Mouse (Mus musculus): ENCODE results near the gene Gm20816. TPM values are rescaled to one million over a fixed set of nuclear protein-coding genes. Genes with fewer than 3 reads are reported as not detected.
"Not testable (repeated sequence)": the region's sequence is repeated elsewhere in the genome, so short reads cannot be mapped to it uniquely, and the experiment has no call there.

Gm20816 gene
- total RNA-seq (2014; rRNA removed) (not detected in 2 replicates), polyA plus RNA-seq (2015; fragmentation: Nextera tagmentation; extraction: Ambion mirVana) (not detected in 2 replicates)

GRCm38 (mm10) chrY:68537655-68538054, at the start of gene Gm20816:
TSS of gene Gm20816 (plus strand) at chrY:68537955.
- not testable (repeated sequence) for H3K4me1 ChIP-seq (ENCODE audit: insufficient read depth); H3K4me3 ChIP-seq (ENCODE audit: low read depth, low read length); H3K36me3 ChIP-seq (ENCODE audit: insufficient read depth); ATAC-seq; H3K4me2 ChIP-seq (ENCODE audit: low read depth); H3K27ac ChIP-seq (ENCODE audit: low read depth, low read length); DNase-seq; H3K9me3 ChIP-seq (ENCODE audit: low read length); H3K9ac ChIP-seq; H3K27me3 ChIP-seq (ENCODE audit: insufficient read depth, low read length)
- no CpG with 5 or more reads among the region's 3 CpGs for WGBS

Other genes with a start within 250 kb of the Gm20816 start
- not detected in 2 replicates for gene Gm20937, start 243.1 kb upstream of the Gm20816 start, total RNA-seq (2014; rRNA removed)
- gene Gm20937, start 243.1 kb upstream of the Gm20816 start, polyA plus RNA-seq (2015; fragmentation: Nextera tagmentation; extraction: Ambion mirVana) = not detected in 2 replicates